Mouse (Mus musculus) ES-E14 (cell line): ENCODE measurements around the gene Map4k4.

ENCODE experiments used
- HCFC1 ChIP-seq: IDR thresholded peaks from 2 replicates; pipeline ENCODE4 v1.6.1; 2012; ENCODE audit warnings: low read length, inconsistent platforms, borderline replicate concordance; ENCODE audit not compliant: insufficient read depth
- ZNF384 ChIP-seq: IDR thresholded peaks from 2 replicates; pipeline ENCODE4 v1.6.1; 2012; ENCODE audit warnings: low read depth, low read length, inconsistent platforms

GRCm38 (mm10) chr1:39857448-39857820 lies 43.3 kb upstream of the Map4k4 start:
- TF ChIP-seq ZNF384 (no peak), HCFC1 (no peak)
